Mouse (Mus musculus) heart, adult 9 months (tissue): ENCODE measurements around the gene Rasl11b.

Experiments
- DNase-seq, 2 experiments: peaks; one replicate each; pipeline ENCODE4 v3.0.0; 2022; ENCODE audit warnings: low spot score in 2 of 2

Rasl11b gene

GRCm38 (mm10) chr5:74188076-74188475 is 7.0 kb upstream of the Rasl11b start:
- DNase-seq = no peak

DNA sequence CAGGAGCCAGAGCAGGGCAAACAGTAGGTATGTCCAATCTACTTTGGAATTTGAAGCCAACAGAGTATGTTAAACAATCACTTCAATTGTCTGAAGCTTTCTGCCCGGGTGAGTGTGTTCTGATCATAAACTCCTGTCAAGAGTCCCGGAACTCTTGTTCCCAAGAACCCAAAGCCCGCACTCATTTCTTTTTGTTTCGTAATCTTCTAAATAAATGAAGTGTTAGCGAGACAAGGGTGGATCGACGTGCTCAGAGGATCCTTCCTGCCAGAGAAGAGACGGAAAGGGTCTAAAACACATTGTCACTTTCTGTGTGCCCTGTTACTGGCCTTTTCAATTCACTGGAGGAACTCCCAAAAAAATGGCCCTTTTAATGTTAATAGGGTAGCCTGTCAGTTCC is 6.2 kb upstream of the Rasl11b start:
- no peak for DNase-seq

- no peak for DNase-seq
These were observed 5.5 kb upstream of the Rasl11b start for GRCm38 (mm10) chr5:74189484-74190160.

DNA sequence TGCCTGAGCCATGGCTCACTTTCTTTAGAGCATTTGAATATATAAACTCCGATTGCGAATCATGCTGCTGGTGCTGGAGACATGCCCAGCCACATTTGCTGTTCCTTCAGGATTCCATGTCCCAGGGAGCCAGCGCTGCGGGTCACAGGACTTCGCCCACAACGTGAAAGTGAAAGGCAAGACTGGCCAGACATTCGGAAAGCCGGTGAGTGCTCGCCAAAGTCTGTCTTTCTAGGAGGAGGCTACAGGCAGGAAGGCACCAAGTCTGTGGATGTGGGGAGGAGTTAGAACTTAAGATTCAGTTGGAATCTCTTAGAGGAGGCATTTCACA is 5.0 kb upstream of the Rasl11b start:
- peak; percentile 56 to 57 for DNase-seq

- DNase-seq = no peak
These were observed 4.2 kb upstream of the Rasl11b start for GRCm38 (mm10) chr5:74190911-74191310.

GRCm38 (mm10) chr5:74193008-74193407 is 2.1 kb upstream of the Rasl11b start:
- no peak for DNase-seq

DNA sequence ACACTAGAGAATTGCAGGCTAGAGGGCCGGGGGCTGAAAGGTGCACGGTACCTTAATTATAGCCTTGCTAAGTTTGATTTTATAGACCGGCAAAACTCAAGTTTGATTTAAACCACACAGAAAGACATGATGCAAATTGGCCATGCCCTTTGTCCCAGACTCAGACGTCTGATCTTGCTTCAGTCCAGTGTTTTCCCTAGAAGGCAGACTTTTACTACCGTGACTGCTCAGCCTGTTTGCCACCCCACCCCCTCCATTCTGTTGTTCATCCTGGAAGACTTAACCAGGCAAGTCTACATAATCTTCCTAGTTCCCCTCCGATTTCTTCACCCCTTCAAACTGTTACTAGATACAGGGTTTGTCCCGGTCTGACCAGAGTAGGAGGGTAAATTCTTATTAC is 1.5 kb upstream of the Rasl11b start:
- DNase-seq = no peak

- DNase-seq = no peak
These were observed 852 bp upstream of the Rasl11b start for GRCm38 (mm10) chr5:74194027-74194840.

DNA sequence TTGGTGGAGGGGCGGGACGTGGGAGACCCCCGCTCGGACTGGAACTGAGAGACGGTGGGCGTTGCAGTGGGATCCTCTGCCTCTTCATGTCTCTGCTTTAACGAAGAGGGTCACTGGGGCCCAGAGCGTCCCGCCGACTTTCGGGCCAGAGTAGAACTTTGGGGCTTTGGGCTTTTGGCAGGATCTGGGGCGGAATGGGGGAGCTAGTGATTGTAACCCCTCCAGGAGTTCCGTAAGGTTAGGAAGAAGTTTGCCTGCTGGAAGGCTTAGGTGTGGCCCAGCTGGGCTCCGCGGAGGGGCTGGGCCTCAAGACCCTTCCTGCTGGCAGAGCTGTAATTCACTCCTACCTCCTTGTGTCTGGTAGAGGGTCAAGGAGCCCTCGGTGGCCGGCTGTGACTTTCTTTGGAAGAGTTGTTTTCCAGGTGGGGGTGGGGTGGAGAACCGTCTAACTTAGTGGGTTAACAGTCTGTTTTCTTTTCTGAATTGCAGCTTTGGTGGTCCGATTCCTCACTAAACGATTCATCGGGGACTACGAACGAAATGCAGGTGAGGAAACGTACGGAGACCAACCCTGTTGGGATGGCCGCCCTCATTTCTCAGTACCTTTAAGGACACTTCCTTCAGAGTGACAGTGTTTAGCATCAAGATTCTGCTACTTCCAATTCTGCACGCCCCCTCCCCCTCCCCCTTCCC is 674 bp downstream of the Rasl11b start:
- DNase-seq = no peak

- DNase-seq = peak in 1 of 2 experiments; percentile 38
These were observed 1.2 kb downstream of the Rasl11b start for GRCm38 (mm10) chr5:74196307-74196618.

- DNase-seq = no peak
These were observed 2.6 kb downstream of the Rasl11b start for GRCm38 (mm10) chr5:74197541-74198330.

DNA sequence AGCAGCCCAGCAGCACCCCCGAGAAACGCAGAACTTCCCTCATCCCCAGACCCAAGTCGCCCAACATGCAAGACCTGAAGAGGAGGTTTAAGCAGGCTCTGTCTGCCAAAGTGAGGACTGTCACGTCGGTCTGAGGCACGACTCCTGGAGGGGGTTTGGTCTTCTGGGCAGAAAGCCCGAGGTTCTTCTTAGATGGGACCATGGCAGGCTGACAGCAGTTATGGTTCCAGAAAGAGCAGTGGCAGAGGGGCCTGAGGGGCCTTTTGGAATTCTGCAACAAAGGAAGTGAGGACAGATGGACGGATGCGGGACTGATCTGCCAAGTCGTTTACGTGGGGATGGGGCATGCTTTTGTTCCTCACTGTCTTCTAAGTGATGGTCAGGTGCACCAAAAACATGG is 3.4 kb downstream of the Rasl11b start:
- no peak for DNase-seq

DNA sequence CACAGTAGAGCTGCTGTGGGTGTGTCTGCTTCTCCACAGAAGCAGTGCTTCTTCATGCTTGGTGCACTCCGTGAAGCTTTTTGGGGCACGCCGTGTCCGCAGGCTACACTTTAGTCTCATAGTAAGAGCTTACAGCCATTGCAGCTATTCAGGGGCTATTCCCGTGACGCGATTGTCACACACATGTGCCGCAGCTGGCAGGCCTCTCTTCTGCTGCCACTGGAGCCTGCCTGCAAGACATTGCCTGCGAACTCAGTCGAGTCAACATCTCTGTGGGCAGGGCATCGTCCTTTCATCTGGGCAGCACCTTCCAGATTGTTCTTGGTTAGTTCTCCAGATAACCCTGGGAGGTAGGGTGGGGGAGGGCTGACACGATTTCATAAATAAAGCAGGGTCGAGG is 4.7 kb downstream of the Rasl11b start:
- DNase-seq = no peak

DNA sequence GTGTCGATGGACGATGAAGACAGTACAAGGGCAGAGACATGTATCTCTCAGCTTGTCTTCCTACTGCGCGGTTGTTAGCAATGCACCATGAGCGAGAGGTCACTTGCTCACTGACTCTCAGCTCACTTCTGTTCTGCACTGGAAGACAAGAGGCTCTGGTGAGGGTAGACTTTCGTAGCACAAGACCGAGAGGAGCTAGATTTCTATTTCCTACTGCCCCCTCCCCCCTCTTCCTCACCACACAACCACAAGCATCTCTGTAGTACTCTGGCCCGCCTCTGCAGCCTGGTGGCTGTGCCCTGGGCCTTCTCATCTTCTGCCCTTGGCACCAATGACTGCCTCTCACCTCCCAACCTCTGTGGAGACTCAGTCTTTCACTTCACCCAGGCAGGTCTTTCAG is 5.4 kb downstream of the Rasl11b start:
- no peak for DNase-seq

- DNase-seq = no peak
These were observed 6.7 kb downstream of the Rasl11b start for GRCm38 (mm10) chr5:74201570-74202357.

GRCm38 (mm10) chr5:74202515-74202914 is 7.4 kb downstream of the Rasl11b start:
- DNase-seq = no peak

DNA sequence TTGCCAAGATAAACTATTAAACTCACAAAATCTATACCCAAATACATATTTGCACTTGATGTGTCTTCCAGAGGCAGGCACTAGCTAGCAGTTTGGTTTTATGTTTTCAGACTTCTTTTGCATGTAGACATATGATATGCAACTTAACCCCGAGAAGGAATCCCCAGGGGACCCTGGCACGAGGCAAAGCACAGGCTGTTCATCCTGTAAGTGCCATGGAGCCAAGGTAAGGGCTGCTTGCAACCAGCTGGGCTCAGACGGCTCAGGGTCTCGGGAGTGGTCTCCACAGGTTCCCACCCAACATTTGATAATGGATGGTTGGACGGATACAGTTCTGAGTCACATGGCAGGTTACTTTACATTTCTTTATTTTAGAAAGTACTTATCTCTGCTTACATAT is 9.4 kb downstream of the Rasl11b start:
- DNase-seq = no peak

GRCm38 (mm10) chr5:74205509-74205908 is 10.4 kb downstream of the Rasl11b start:
- DNase-seq = no peak

DNA sequence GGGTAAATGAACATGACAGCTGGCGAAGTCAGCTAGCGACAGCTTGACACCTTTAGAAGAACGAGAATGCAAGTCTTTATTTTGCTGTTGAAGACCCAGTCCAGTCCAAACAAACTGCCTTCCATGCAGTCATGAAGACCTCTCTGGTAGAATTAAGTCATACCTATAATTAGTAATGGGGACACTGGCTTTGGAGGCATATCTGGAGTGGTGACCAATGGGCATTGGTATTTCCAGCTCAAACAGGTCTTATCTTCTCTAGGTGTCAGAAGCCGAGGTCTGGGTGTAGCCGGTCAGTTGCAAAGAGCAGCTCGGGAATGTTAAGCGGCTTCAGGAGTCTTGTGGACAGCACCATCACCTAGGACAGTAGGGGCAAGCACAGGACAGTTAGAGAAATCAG is 11.0 kb downstream of the Rasl11b start:
- peak; percentile 68 to 69 for DNase-seq

DNA sequence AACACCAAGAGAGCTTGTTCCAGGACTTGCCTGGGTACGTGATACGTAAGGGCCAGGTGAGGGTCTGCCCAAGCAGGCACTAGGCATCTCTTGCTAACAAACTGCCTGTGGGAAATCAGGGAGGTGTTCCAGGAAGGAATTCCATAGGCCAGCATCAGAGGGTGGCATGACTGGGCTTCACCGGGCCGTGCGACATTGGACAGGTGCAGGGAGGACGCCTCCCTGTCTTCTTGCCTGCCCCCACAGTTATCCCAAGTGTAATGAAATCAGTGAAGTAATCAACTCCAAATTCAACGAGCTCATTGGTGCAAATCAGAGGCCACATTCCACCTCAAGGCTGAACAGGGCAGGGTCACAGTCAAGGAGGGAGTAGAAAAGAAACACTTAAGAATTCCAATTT is 11.6 kb downstream of the Rasl11b start:
- DNase-seq = no peak

GRCm38 (mm10) chr5:74207209-74207608 is 12.1 kb downstream of the Rasl11b start:
- DNase-seq = no peak
